8 mouse cellular contexts compared by ENCODE assay signal in the genomic region with DNA sequence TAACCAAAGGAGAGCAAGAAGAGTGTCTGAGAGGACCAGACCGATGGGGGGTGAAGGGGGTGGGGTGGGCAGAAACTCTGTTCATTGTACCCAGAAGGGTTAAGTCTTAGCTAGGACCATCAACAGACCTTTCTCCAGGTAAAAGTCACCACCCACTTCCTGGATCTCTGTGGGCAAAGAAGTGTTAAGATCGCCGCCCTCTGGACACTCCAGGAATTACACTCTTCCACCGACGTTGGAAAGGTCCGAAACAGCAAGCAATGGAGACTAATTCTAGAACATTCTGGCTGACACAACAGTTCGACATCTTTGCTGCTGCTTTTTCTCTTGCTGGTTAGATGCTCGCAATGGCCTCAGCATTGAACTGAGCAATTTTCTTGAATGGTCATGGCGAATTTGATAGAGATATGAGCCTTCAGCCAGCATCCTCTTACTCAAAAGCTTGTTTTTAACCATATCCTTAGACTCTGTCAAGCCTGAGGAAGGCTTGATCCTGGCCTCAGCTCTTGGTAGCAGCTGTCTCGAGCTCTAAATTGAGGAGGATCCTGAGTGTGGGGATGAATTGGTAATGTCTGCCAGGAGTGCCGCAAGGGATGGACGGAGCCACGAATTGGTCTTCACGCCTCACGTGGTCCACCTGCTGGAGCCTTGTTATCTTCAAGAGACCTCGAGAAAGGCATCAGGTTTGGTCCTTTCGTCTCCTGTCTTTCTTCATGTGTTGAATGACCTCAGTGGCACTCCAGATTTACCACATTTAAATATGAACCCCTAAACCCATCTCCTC. TPM values are rescaled to one million over a fixed set of nuclear protein-coding genes. Genes with fewer than 3 reads are reported as not detected.
DNase-seq lines count a peak whose midpoint lies in the region; ATAC-seq and TF ChIP-seq lines count a peak whose summit lies in the region.

No protein-coding gene starts in this region.

- peak; percentile 77 for TF ChIP-seq CTCF in heart, adult 2 months (IDR thresholded peaks at IDR 0.05)
- peak; percentile 65; the same call in 1 of the 2 replicates for TF ChIP-seq CTCF in small intestine, adult 2 months (IDR thresholded peaks at IDR 0.05; ENCODE audit: extremely low read depth, insufficient read length, insufficient replicate concordance, low read depth, low read length)

- WGBS in heart, adult 2 months = 54% methylated on average over 17 of the region's 17 CpGs
- WGBS in limb, embryonic 14.5 days = 57% methylated on average over 17 of the region's 17 CpGs
- WGBS in small intestine, adult 2 months = 47% methylated on average over 17 of the region's 17 CpGs

- no peak overlapping the region for H3K4me2 ChIP-seq in limb, embryonic 14.5 days (replicated peaks; ENCODE audit: low read depth, low read length, severe bottlenecking)

- H3K9ac ChIP-seq in heart, adult 2 months (ENCODE audit: low read depth, low read length) = no peak overlapping the region
- no peak overlapping the region for H3K9ac ChIP-seq in limb, embryonic 14.5 days (ENCODE audit: low read depth, low read length, severe bottlenecking)

- DNase-seq in heart, adult 2 months = peak; percentile 28 to 44
- DNase-seq in heart, adult 11 months = no peak
- DNase-seq in right cerebral cortex, postnatal 14 days = peak; percentile 43
- DNase-seq in right cerebral cortex, postnatal 36 days (ENCODE audit: low spot score in 2 of 2) = no peak
- DNase-seq in c-Kit-positive CD71-positive TER-119-negative erythroid progenitor cells, embryonic 14.5 days (ENCODE audit: low read depth) = peak; percentile 53
- peak; percentile 50 for DNase-seq in limb, embryonic 14.5 days (ENCODE audit: low spot score)

- no peak for ATAC-seq in limb, embryonic 14.5 days (ENCODE audit: low FRiP score, low read depth)
- ATAC-seq in activated CD4-positive, CD25-positive, alpha-beta regulatory T cell, adult 4 months = no peak

- no peak for TF ChIP-seq EP300 in heart, adult 2 months (IDR thresholded peaks at IDR 0.05; ENCODE audit: insufficient read depth, low read depth, low read length)

- intact Hi-C loops in heart, adult 2 months (cut with DNase I) = loop anchor here (2.0 to 5.0 kb wide), 3 partner anchors 104 to 284 kb away; no protein-coding TSS in a partner anchor

- peaks cover 1% of the 10 kb centered on the region; the same call in 1 of the 2 replicates for H3K4me1 ChIP-seq in heart, adult 2 months (ENCODE audit: control insufficient read depth, insufficient read depth, low read length)
- 0 out of 2 replicates have a peak, but pooled peaks cover 2% of the 10 kb centered on the region for H3K4me1 ChIP-seq in limb, embryonic 14.5 days (ENCODE audit: control insufficient read depth, insufficient read depth, low read length)
- peaks cover 13% of the 10 kb centered on the region for H3K4me1 ChIP-seq in small intestine, adult 2 months (ENCODE audit: control insufficient read depth, insufficient read depth, insufficient read length, low read length)

- no peaks in the 10 kb centered on the region for H3K36me3 ChIP-seq in heart, adult 2 months (ENCODE audit: control insufficient read depth, insufficient read depth, low read length)
- H3K36me3 ChIP-seq in limb, embryonic 14.5 days (ENCODE audit: control insufficient read depth, insufficient read depth, low read length) = no peaks in the 10 kb centered on the region
- no peaks in the 10 kb centered on the region for H3K36me3 ChIP-seq in small intestine, adult 2 months (ENCODE audit: control insufficient read depth, insufficient read depth, low read length)

- no peak overlapping the region for H3K27ac ChIP-seq in heart, adult 2 months
- no peak overlapping the region for H3K27ac ChIP-seq in limb, embryonic 14.5 days (replicated peaks; ENCODE audit: low read depth, low read length)
- no peak overlapping the region for H3K27ac ChIP-seq in small intestine, adult 2 months (ENCODE audit: insufficient read depth, low read depth, low read length)

- H3K27me3 ChIP-seq in heart, adult 2 months (ENCODE audit: control insufficient read depth, insufficient read depth, low read length) = no peaks in the 10 kb centered on the region
- H3K27me3 ChIP-seq in limb, embryonic 14.5 days (ENCODE audit: control insufficient read depth, insufficient read depth, low read length) = no peaks in the 10 kb centered on the region
- H3K27me3 ChIP-seq in small intestine, adult 2 months (ENCODE audit: control insufficient read depth, insufficient read depth, low read length) = no peaks in the 10 kb centered on the region

- no peaks in the 10 kb centered on the region for H3K79me2 ChIP-seq in heart, adult 2 months (replicated peaks; ENCODE audit: control insufficient read depth, insufficient read depth, low read length)

- no peak for TF ChIP-seq POLR2A in heart, adult 2 months (IDR thresholded peaks at IDR 0.05; ENCODE audit: insufficient read depth, low read depth, low read length)
- TF ChIP-seq POLR2A in limb, embryonic 14.5 days (IDR thresholded peaks at IDR 0.05; ENCODE audit: borderline replicate concordance, extremely low read depth, insufficient read depth, insufficient read length) = no peak
- TF ChIP-seq POLR2A in small intestine, adult 2 months (IDR thresholded peaks at IDR 0.05; ENCODE audit: low read depth, low read length) = no peak

- H3K9me3 ChIP-seq in limb, embryonic 14.5 days (ENCODE audit: control insufficient read depth, low read length) = no peaks in the 10 kb centered on the region

- H3K4me3 ChIP-seq in heart, adult 2 months = no peak overlapping the region
- H3K4me3 ChIP-seq in limb, embryonic 14.5 days (replicated peaks; ENCODE audit: low read length) = no peak overlapping the region
- no peak overlapping the region for H3K4me3 ChIP-seq in small intestine, adult 2 months (ENCODE audit: low read depth, low read length)

RNA-seq across cellular contexts. Expression of a gene that starts 19.7 kb away (rescaled TPM):
- 1 to 10 TPM; 1.8 to 3.2 TPM for total RNA-seq in heart, adult 2 months (2021)
- polyA plus RNA-seq in heart, adult 2 months (2012; rRNA removed) = 2.0 and 2.8 TPM in 2 replicates
- 3.1 and 3.4 TPM in 2 replicates for polyA plus RNA-seq in limb, embryonic 14.5 days (2012; rRNA removed)
- 1.1 and 2.0 TPM in 2 replicates for polyA plus RNA-seq in limb, embryonic 14.5 days (2014; fragmentation: Nextera tagmentation; extraction: Ambion mirVana)
- polyA plus RNA-seq in small intestine, adult 2 months (2012; rRNA removed) = 4.9 and 11.4 TPM in 2 replicates
- under 1 TPM in 1 of 2 experiments, not detected in 1; 0.08 TPM for polyA plus RNA-seq in activated CD4-positive, CD25-positive, alpha-beta regulatory T cell, adult 4 months (2017; shearing (Covaris generic))

Comparison
In these comparisons a context has a peak if more than half of its experiments do, and no peak if none do; other contexts are left out.
1. DNase-seq: peak in heart, adult 2 months (2 of 2), right cerebral cortex, postnatal 14 days (single experiment), c-Kit-positive CD71-positive TER-119-negative erythroid progenitor cells, embryonic 14.5 days (single experiment) and limb, embryonic 14.5 days (single experiment); none in heart, adult 11 months (single experiment) and right cerebral cortex, postnatal 36 days (0 of 2).